Mouse (Mus musculus) WW6 (cell line): ENCODE results near the gene Ptprd.
A peak's percentile ranks its signal among the peaks of the same experiment; 100 is the strongest.

Experiments
- DNase-seq: peaks from one replicate; pipeline ENCODE4 v3.0.0-alpha.2; 2013; ENCODE audit warnings: low read depth, low spot score

Ptprd gene

GRCm38 (mm10) chr4:78211529-78212494, at the start of gene Ptprd:
Ptprd (minus strand) TSS chr4:78211961.
- peak; percentile 22 for DNase-seq

GRCm38 (mm10) chr4:78235820-78236219, 24.1 kb upstream of the Ptprd start:
- DNase-seq, result no peak

- no peak for DNase-seq
Measured at GRCm38 (mm10) chr4:78235316-78235715, 23.6 kb upstream of the Ptprd start.

- no peak for DNase-seq
Measured at GRCm38 (mm10) chr4:78234681-78235080, 22.9 kb upstream of the Ptprd start.

GRCm38 (mm10) chr4:78213949-78214348, 2.2 kb upstream of the Ptprd start:
- DNase-seq, result no peak

GRCm38 (mm10) chr4:78212941-78213340, 1.2 kb upstream of the Ptprd start:
- no peak for DNase-seq

GRCm38 (mm10) chr4:78210878-78211528, 758 bp downstream of the Ptprd start:
- DNase-seq, result no peak

- no peak for DNase-seq
Measured at GRCm38 (mm10) chr4:78205018-78205417, 6.7 kb downstream of the Ptprd start.

- DNase-seq, result no peak
Measured at GRCm38 (mm10) chr4:78168447-78168846, 43.3 kb downstream of the Ptprd start.

GRCm38 (mm10) chr4:78160451-78160850, 51.3 kb downstream of the Ptprd start:
- no peak for DNase-seq

GRCm38 (mm10) chr4:78150561-78150960, 61.2 kb downstream of the Ptprd start:
- DNase-seq, result no peak

GRCm38 (mm10) chr4:78142767-78143148, 69.0 kb downstream of the Ptprd start:
- no peak for DNase-seq

- DNase-seq, result no peak
Measured at GRCm38 (mm10) chr4:78142088-78142766, 69.5 kb downstream of the Ptprd start.

GRCm38 (mm10) chr4:78110898-78111297, 100.9 kb downstream of the Ptprd start:
- DNase-seq, result no peak

- no peak for DNase-seq
Measured at GRCm38 (mm10) chr4:78097526-78097925, 114.2 kb downstream of the Ptprd start.

- no peak for DNase-seq
Measured at GRCm38 (mm10) chr4:78082744-78083143, 129.0 kb downstream of the Ptprd start.

GRCm38 (mm10) chr4:78077499-78077898, 134.3 kb downstream of the Ptprd start:
- DNase-seq, result no peak

- DNase-seq, result no peak
Measured at GRCm38 (mm10) chr4:78077087-78077486, 134.7 kb downstream of the Ptprd start.

- no peak for DNase-seq
Measured at GRCm38 (mm10) chr4:78038401-78038800, 173.4 kb downstream of the Ptprd start.

- no peak for DNase-seq
Measured at GRCm38 (mm10) chr4:78002065-78002464, 209.7 kb downstream of the Ptprd start.

GRCm38 (mm10) chr4:77992709-77993108, 219.1 kb downstream of the Ptprd start:
- no peak for DNase-seq

- DNase-seq, result no peak
Measured at GRCm38 (mm10) chr4:77982094-77982493, 229.7 kb downstream of the Ptprd start.
